Mouse (Mus musculus): ENCODE results near the gene Kif4. TPM values are rescaled to one million over a fixed set of nuclear protein-coding genes. Genes with fewer than 3 reads are reported as not detected.

Gene Kif4
- polyA plus RNA-seq (2015; fragmentation: Nextera tagmentation; extraction: Ambion mirVana) = 13.3 and 15.4 TPM in 2 replicates

DNA sequence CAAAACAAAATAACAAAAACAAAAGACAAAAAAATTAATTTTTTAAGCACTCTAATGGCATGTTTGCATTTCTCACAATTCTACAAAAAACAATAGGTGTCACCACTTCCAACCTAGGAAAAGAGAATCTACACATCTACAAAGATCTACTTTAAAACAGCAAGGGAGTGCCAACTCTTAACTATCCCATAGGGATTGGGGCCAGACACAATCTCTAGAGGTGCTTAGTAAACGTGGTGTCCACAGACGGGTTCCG is at the start of gene Kif4:
Kif4 (plus strand) TSS at position 192 of the 256 bp plus-strand sequence.
- peaks cover 12% of the 10 kb centered on the region for H3K4me1 ChIP-seq (replicated peaks; ENCODE audit: control insufficient read depth, insufficient read depth, low read length)
- 26% methylated on average over 3 of the region's 3 CpGs for WGBS
- ATAC-seq = no peak
- peak within 1 kb of the TSS; percentile 57 for H3K4me3 ChIP-seq (replicated peaks; ENCODE audit: low read length)
- no peaks in the 10 kb centered on the region for H3K27me3 ChIP-seq (replicated peaks; ENCODE audit: control insufficient read depth, insufficient read depth, low read length)
- H3K9ac ChIP-seq (replicated peaks; ENCODE audit: low read depth, low read length) = peak within 1 kb of the TSS; percentile 69
- H3K9me3 ChIP-seq (ENCODE audit: control insufficient read depth, low read length) = no peaks in the 10 kb centered on the region
- peak within 1 kb of the TSS; percentile 39 for H3K27ac ChIP-seq (ENCODE audit: low read length)
- H3K36me3 ChIP-seq (ENCODE audit: control insufficient read depth, insufficient read depth) = no peaks in the 10 kb centered on the region
- peak within 1 kb of the TSS; percentile 74 for H3K4me2 ChIP-seq (ENCODE audit: low read length)

DNA sequence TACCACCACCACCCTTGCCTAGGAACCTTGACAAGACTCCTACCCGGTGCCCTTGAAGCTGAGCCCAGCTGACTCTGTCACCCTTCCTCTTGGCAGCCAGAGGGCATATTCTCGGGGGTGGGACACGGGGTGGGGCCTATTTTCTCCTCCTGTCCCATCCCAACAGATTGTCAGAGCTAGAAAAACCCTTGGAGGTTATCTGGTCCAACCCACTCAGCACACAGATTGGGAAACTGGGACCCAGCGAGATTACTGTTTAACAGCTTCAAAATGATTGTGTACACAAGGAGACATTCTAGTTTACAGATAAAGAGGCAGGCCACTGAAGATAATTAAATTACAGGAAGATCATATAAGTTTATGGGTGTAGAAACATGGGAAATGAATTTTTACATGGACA is 30.7 kb upstream of the Kif4 start, which contains the start of gene P2ry4:
P2ry4 (minus strand) TSS at position 79 of the 400 bp plus-strand sequence.
- no peak for ATAC-seq
- Histone ChIP-seq H3K4me3 (replicated peaks; ENCODE audit: low read length) (no peak within 1 kb of the TSS), H3K27ac (ENCODE audit: low read length) (no peak within 1 kb of the TSS), H3K9ac (replicated peaks; ENCODE audit: low read depth, low read length) (no peak within 1 kb of the TSS), H3K9me3 (ENCODE audit: control insufficient read depth, low read length) (no peaks in the 10 kb centered on the region), H3K36me3 (ENCODE audit: control insufficient read depth, insufficient read depth) (no peaks in the 10 kb centered on the region), H3K4me1 (replicated peaks; ENCODE audit: control insufficient read depth, insufficient read depth, low read length) (no peaks in the 10 kb centered on the region), H3K27me3 (replicated peaks; ENCODE audit: control insufficient read depth, insufficient read depth, low read length) (no peaks in the 10 kb centered on the region), H3K4me2 (ENCODE audit: low read length) (no peak within 1 kb of the TSS)
- 66% methylated on average over 4 of the region's 4 CpGs for WGBS

DNA sequence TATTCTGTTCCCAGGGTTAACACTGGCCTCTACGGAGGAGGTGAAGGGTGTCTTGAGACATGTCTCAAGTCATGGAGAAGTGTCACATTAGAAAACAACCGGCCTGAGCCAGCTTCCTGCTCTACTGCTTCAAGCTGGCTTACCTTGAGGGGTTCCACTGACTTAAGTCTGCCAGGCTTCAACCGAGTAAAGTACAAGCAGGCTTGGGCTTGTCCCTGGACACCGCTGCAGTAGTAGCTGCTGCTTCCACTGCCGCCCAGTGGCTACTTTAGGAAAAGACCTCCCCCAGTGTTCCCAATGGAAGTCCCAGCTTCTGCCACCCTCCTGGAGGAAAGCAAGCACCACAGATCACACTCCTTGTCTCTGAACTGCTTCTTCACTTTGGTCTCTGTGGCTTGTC is 28.1 kb upstream of the Kif4 start:
- H3K4me2 ChIP-seq (ENCODE audit: low read length) = no peak overlapping the region
- H3K27me3 ChIP-seq (replicated peaks; ENCODE audit: control insufficient read depth, insufficient read depth, low read length) = no peaks in the 10 kb centered on the region; the same call in 1 of the 2 replicates
- H3K9ac ChIP-seq (replicated peaks; ENCODE audit: low read depth, low read length) = no peak overlapping the region
- no peaks in the 10 kb centered on the region for H3K4me1 ChIP-seq (replicated peaks; ENCODE audit: control insufficient read depth, insufficient read depth, low read length)
- ATAC-seq = no peak
- no peak overlapping the region for H3K4me3 ChIP-seq (replicated peaks; ENCODE audit: low read length)
- H3K36me3 ChIP-seq (ENCODE audit: control insufficient read depth, insufficient read depth) = no peaks in the 10 kb centered on the region
- no peak overlapping the region for H3K27ac ChIP-seq (ENCODE audit: low read length)
- no peaks in the 10 kb centered on the region for H3K9me3 ChIP-seq (ENCODE audit: control insufficient read depth, low read length)
- 26% methylated on average over 5 of the region's 5 CpGs for WGBS

DNA sequence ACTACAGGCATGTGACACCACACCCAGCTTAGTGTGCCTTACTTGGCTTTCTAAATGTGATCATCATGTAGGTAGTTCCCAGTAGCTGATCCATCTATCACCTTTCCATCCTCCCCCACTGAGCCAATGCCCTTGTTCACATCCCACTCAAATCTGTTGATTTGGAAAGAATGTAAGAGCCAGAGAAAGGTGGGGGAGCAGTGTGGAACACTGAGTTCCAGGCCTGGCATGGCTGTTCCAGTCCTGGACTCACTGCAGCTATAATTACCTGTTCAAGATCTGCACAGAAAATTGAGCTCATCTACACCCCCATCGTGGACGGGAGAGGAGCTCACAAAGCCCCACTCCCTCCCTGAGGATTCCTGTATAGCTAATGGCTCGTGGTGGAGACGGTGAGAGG is 25.8 kb upstream of the Kif4 start:
- ATAC-seq = no peak
- no peaks in the 10 kb centered on the region for H3K4me1 ChIP-seq (replicated peaks; ENCODE audit: control insufficient read depth, insufficient read depth, low read length)

DNA sequence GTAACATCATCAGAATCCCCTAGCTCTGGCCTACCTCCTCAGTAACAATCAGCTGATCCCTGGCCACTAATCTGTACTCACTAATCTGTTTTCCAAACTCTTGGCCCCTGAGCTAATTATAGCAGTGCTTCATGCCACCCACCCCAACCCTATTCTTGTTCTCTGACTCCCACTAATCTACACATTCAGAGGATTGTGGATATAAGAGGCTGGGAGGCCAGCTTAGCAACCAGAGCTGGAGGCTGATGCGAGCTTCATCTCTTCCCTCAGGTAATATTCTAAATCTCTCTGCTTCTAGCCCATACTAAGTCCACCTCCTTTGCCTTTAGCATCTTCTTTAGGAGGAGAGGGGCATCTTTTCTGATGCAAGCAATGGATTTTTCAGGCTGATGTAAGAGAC is 20.2 kb upstream of the Kif4 start, which contains the start of gene Arr3:
Arr3 (plus strand) TSS at position 184 of the 400 bp plus-strand sequence.
- Histone ChIP-seq H3K4me2 (ENCODE audit: low read length) (no peak within 1 kb of the TSS), H3K36me3 (ENCODE audit: control insufficient read depth, insufficient read depth) (no peaks in the 10 kb centered on the region), H3K9ac (replicated peaks; ENCODE audit: low read depth, low read length) (no peak within 1 kb of the TSS), H3K27me3 (replicated peaks; ENCODE audit: control insufficient read depth, insufficient read depth, low read length) (no peaks in the 10 kb centered on the region; the same call in 1 of the 2 replicates), H3K4me3 (replicated peaks; ENCODE audit: low read length) (no peak within 1 kb of the TSS), H3K27ac (ENCODE audit: low read length) (no peak within 1 kb of the TSS), H3K4me1 (replicated peaks; ENCODE audit: control insufficient read depth, insufficient read depth, low read length) (no peaks in the 10 kb centered on the region), H3K9me3 (ENCODE audit: control insufficient read depth, low read length) (no peaks in the 10 kb centered on the region)
- no peak for ATAC-seq
- WGBS = 56% methylated on average over 1 of the region's 1 CpGs

More for the DNA sequence above, 25.8 kb upstream of the Kif4 start:
- Histone ChIP-seq H3K27me3 (replicated peaks; ENCODE audit: control insufficient read depth, insufficient read depth, low read length) (no peaks in the 10 kb centered on the region; the same call in 1 of the 2 replicates), H3K36me3 (ENCODE audit: control insufficient read depth, insufficient read depth) (no peaks in the 10 kb centered on the region), H3K9ac (replicated peaks; ENCODE audit: low read depth, low read length) (no peak overlapping the region), H3K27ac (ENCODE audit: low read length) (no peak overlapping the region), H3K4me3 (replicated peaks; ENCODE audit: low read length) (no peak overlapping the region), H3K9me3 (ENCODE audit: control insufficient read depth, low read length) (no peaks in the 10 kb centered on the region), H3K4me2 (ENCODE audit: low read length) (no peak overlapping the region)
- WGBS = 59% methylated on average over 4 of the region's 4 CpGs

DNA sequence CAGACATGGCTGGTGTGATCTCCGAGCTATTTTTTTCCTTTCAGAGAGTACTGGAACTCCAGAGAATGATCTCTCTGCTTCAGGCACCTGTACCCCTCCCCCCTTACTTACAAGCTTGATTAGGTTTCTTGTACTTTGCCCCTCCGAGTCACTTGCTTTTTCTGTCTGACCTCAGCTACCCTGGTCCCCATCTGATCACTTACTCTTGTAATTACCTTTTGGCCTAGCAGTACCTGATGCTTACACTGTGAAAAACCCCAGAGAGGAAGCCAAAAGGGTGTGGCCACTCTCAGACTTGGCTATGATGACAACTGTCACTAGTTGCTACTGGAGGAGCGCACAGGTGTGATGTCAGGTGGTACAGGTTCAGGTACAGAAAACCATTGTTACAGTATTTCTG is 7.0 kb upstream of the Kif4 start:
- Histone ChIP-seq H3K27me3 (replicated peaks; ENCODE audit: control insufficient read depth, insufficient read depth, low read length) (no peaks in the 10 kb centered on the region), H3K9ac (replicated peaks; ENCODE audit: low read depth, low read length) (no peak overlapping the region), H3K4me2 (ENCODE audit: low read length) (no peak overlapping the region), H3K36me3 (ENCODE audit: control insufficient read depth, insufficient read depth) (no peaks in the 10 kb centered on the region), H3K27ac (ENCODE audit: low read length) (no peak overlapping the region), H3K4me1 (replicated peaks; ENCODE audit: control insufficient read depth, insufficient read depth, low read length) (no peaks in the 10 kb centered on the region), H3K4me3 (replicated peaks; ENCODE audit: low read length) (no peak overlapping the region), H3K9me3 (ENCODE audit: control insufficient read depth, low read length) (no peaks in the 10 kb centered on the region)
- 74% methylated on average over 3 of the region's 3 CpGs for WGBS
- ATAC-seq = no peak

DNA sequence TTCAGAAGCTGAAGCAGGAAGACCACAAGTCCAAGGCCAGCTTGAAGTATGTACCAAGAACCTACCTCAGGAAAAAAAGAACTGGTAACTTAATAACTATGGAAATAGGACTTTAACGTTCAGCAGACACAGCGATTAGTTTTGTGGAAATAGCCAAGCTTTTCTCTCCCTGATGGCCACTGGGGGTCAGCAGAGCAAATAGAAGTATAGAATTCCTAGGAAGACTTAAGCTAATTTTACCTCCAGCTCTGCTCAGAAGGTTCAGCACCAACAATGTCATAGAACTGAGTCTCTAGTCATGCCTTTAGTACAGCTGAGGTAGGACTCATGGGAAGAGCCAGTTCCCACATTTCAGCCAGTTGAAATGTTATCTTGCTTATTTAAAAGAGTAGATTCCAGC is 4.2 kb upstream of the Kif4 start:
- no peaks in the 10 kb centered on the region for H3K36me3 ChIP-seq (ENCODE audit: control insufficient read depth, insufficient read depth)
- ATAC-seq = no peak
- no peak overlapping the region for H3K27ac ChIP-seq (ENCODE audit: low read length)
- H3K4me3 ChIP-seq (replicated peaks; ENCODE audit: low read length) = no peak overlapping the region
- H3K9me3 ChIP-seq (ENCODE audit: control insufficient read depth, low read length) = no peaks in the 10 kb centered on the region
- H3K4me2 ChIP-seq (ENCODE audit: low read length) = no peak overlapping the region
- H3K27me3 ChIP-seq (replicated peaks; ENCODE audit: control insufficient read depth, insufficient read depth, low read length) = no peaks in the 10 kb centered on the region
- 70% methylated on average over 2 of the region's 2 CpGs for WGBS
- H3K4me1 ChIP-seq (replicated peaks; ENCODE audit: control insufficient read depth, insufficient read depth, low read length) = peaks cover 9% of the 10 kb centered on the region
- no peak overlapping the region for H3K9ac ChIP-seq (replicated peaks; ENCODE audit: low read depth, low read length)

DNA sequence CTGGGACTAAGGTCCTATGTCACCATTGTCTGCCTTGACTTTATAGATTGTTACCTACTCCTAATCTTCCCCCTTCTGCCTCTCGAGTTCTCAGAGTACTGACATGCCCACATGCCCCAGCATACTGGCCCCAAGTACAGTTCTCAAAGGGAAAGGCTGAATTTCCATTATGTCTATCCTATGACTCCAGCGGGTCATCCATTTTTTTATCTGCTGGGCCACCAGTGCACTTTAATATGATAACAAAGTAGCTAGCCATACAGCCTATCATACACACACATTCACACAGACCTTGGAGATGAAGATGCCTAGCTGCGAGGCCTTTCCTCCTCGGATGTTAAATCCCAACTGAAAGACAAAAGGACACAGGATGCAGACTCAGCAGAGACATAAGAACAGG is 1.3 kb upstream of the Kif4 start:
- Histone ChIP-seq H3K4me1 (replicated peaks; ENCODE audit: control insufficient read depth, insufficient read depth, low read length) (peaks cover 12% of the 10 kb centered on the region), H3K36me3 (ENCODE audit: control insufficient read depth, insufficient read depth) (no peaks in the 10 kb centered on the region), H3K9ac (replicated peaks; ENCODE audit: low read depth, low read length) (no peak overlapping the region), H3K27me3 (replicated peaks; ENCODE audit: control insufficient read depth, insufficient read depth, low read length) (no peaks in the 10 kb centered on the region), H3K4me3 (replicated peaks; ENCODE audit: low read length) (no peak overlapping the region), H3K27ac (ENCODE audit: low read length) (no peak overlapping the region), H3K4me2 (ENCODE audit: low read length) (no peak overlapping the region), H3K9me3 (ENCODE audit: control insufficient read depth, low read length) (no peaks in the 10 kb centered on the region)
- 89% methylated on average over 4 of the region's 4 CpGs for WGBS
- ATAC-seq = no peak

DNA sequence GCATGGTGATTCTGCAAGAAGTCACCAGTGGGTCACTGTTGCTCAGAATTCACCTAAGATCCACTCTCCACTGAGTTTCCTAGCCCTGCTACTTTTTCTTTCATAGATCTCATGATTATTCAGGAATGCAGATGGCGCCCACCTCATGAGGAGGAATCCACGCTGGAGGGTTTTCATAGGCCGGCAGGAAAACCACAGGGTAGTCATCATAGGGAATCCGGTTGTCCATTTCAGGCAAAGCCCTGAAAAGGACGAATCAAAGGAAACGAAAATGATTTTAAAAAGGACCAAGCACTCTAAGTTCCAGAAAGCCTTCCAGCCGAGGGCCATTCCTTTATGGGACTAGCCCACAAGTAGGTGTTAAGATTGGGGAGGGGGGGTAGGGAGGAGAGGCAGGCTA is 391 bp upstream of the Kif4 start:
- peaks cover 12% of the 10 kb centered on the region for H3K4me1 ChIP-seq (replicated peaks; ENCODE audit: control insufficient read depth, insufficient read depth, low read length)
- peak overlapping the region; percentile 52 for H3K4me2 ChIP-seq (ENCODE audit: low read length)
- no peaks in the 10 kb centered on the region for H3K27me3 ChIP-seq (replicated peaks; ENCODE audit: control insufficient read depth, insufficient read depth, low read length)
- peak overlapping the region; percentile 57 for H3K4me3 ChIP-seq (replicated peaks; ENCODE audit: low read length)
- no peaks in the 10 kb centered on the region for H3K36me3 ChIP-seq (ENCODE audit: control insufficient read depth, insufficient read depth)
- ATAC-seq = 0 out of 2 replicates have a peak, but pooled peaks have one; percentile 1
- 36% methylated on average over 7 of the region's 7 CpGs for whole genome bisulfite sequencing
- H3K9ac ChIP-seq (replicated peaks; ENCODE audit: low read depth, low read length) = peak overlapping the region; percentile 69
- no peak overlapping the region for H3K27ac ChIP-seq (ENCODE audit: low read length)
- H3K9me3 ChIP-seq (ENCODE audit: control insufficient read depth, low read length) = no peaks in the 10 kb centered on the region
